Mouse (Mus musculus): ENCODE results near the gene Adamts8.

GRCm38 (mm10) chr9:30902641-30903040, 39.7 kb upstream of the Adamts8 start:
- no peak for TF ChIP-seq CTCF (IDR thresholded peaks at IDR 0.05; ENCODE audit: borderline replicate concordance, insufficient read depth, low read depth, low read length)
- TF ChIP-seq POLR2A (IDR thresholded peaks at IDR 0.05; ENCODE audit: borderline replicate concordance, insufficient read depth, low read length): no peak
